Mouse (Mus musculus) bone marrow, adult 2 months (tissue): ENCODE measurements around the gene Cnfn.

Source experiments
- CTCF ChIP-seq: fragments of 200-500 bp; IDR thresholded peaks from 2 replicates; pipeline ENCODE4 v1.5.1; 2011; ENCODE audit warnings: low read length, control low read depth; ENCODE audit not compliant: control insufficient read depth, insufficient read depth
- POLR2A ChIP-seq: fragments of 200-500 bp; IDR thresholded peaks from 2 replicates; pipeline ENCODE4 v1.6.1; 2011; ENCODE audit warnings: low read depth, mild to moderate bottlenecking, control low read depth, low read length, borderline replicate concordance; ENCODE audit not compliant: control insufficient read depth

DNA sequence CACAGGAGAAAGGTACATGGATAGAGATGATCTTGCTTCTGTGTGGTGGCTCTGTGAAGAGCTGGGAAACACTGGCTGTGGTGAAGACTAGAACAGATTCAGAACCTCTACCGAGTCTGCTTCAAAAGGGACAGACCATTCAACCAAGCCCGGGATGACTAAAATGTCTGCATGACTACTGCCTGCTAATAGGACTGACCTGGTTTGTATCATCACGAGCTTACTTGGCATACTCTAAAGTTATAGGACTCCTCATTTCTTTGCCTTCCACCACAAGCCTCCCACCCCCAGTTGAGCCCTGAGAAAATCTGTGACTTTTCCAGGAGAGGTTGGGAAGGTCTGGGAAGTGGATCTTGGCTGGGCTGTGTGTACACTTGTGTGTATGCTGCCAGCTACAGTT, 42.3 kb upstream of the Cnfn start:
- no peak for TF ChIP-seq CTCF
- no peak for TF ChIP-seq POLR2A
